Mouse (Mus musculus) left cerebral cortex, postnatal 14 days (tissue): Measurements from ENCODE around the gene Ccp110. TPM values are rescaled to one million over a fixed set of nuclear protein-coding genes. Genes with fewer than 3 reads are reported as not detected.

Experiments
- DNase-seq, 2 experiments: peaks; one replicate each; pipeline ENCODE4 v3.0.0; 2021 to 2022; ENCODE audit warnings: low spot score in 2 of 2, mixed read lengths in 1 of 2
- intact Hi-C: fragments of 180-260 bp; cut with DNase I; formaldehyde crosslinking; loops from one replicate; pipeline ENCODE4 v1.15.1; 2025
- total RNA-seq, 2 experiments: library from RNA; stranded (reverse); gene quantifications; 2 replicates each; pipeline ENCODE4 v1.2.3; 2021

Ccp110 gene
- total RNA-seq, 2 experiments from 2014 or later = 37.4 to 38.6 TPM

DNA sequence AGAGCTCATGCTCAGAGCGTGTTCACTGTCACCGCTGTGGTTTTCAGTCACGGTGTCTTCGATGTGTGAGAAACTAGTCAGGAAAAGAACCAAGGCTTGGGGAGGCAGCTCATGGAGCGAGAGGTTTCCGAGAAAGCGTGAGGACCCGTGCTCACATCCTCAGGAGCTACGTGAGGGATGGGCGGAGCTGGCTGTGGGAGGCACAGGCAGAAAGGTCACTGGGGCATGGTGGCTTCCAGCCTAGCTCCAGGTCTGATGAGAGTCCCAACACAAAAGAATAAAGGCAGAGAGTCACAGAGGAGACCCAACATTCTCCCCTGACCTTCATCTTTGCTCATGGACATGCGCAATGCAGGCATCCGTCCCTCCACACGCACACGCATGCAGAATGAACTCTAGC is 52.4 kb downstream of the Ccp110 start:
- no peak for DNase-seq
- intact Hi-C loops = loop anchor here (5.0 to 10.0 kb wide), 2 partner anchors 88 to 680 kb away; no protein-coding TSS in a partner anchor

DNA sequence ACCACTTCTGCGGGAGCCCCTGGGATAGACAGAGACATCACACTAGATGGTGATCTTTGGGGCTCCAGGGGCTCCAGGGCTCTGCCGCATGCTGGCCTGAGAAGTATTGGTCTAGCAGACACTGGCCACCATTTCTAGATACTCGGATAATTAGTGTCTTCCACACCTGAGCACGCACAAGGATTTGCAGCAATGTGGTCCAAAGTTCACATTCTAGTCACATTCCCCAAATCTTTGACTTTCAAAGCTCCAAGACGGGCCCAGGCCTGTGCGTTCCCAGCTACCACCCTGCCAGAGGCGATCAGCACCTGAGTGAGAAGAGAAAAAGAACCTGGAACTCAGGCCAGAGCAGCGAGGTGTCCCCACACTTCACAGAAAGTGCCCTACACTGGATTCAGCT is 53.3 kb downstream of the Ccp110 start:
- intact Hi-C loops = loop anchor here (1.0 to 10.0 kb wide), 3 partner anchors 87 to 679 kb away; no protein-coding TSS in a partner anchor
- DNase-seq = no peak

DNA sequence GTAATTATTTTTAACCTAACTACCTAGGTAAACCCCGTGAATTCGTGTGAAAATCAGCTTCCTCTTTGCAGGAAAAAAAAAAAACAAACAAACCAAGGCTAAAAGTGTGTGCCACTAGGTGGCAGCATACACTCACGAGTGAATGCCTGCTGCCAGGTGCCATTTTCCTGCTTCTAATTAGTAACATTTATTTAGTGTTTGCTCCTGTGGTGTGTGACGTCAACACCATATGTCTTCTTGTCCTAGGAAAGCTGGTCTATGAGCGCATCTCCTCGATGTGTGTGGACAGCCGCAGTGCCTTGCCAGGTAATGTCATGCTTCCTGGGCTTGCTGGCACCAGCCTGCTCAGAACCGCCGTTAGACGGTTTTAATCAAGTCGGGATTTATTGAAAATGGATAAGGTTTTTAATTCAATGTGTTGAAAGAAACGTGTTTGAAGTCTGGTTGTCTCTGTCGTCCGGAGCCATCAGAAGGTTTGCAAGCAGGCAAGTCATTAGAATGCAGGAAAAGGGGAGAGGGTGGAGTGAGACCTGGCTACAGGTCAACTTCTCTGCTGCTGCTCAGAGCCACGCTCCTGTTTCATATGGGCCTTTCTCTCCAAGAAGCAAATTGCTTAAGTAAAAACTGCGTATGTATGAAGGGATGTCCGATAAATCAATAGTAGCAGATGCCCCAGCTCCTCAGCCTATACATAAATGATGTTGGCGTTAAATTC is 53.9 kb downstream of the Ccp110 start:
- peak; percentile 80 for DNase-seq
- intact Hi-C loops = loop anchor here (1.0 to 10.0 kb wide), 3 partner anchors 86 to 679 kb away; no protein-coding TSS in a partner anchor

DNA sequence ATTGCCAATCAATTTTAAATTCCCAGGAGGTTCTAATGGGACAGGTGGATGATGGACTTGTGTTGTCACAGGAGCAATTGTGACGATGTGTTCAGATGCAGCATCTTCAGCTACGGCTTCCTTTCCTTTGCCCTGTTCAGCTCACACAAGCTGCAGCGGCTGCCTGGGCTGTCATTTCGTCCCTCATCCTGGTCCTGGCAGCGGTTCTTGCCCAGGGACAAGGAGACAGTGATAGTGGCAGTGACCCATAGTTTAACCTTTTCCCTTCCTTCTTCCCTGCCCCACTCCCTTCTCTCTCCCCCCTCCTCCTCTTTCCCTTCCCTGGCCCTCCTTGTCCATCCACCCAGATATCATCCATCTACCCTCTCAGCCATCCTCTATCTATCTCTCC is 54.5 kb downstream of the Ccp110 start:
- intact Hi-C loops = loop anchor here (1.0 to 10.0 kb wide), 3 partner anchors 85 to 678 kb away; no protein-coding TSS in a partner anchor
- DNase-seq = no peak

DNA sequence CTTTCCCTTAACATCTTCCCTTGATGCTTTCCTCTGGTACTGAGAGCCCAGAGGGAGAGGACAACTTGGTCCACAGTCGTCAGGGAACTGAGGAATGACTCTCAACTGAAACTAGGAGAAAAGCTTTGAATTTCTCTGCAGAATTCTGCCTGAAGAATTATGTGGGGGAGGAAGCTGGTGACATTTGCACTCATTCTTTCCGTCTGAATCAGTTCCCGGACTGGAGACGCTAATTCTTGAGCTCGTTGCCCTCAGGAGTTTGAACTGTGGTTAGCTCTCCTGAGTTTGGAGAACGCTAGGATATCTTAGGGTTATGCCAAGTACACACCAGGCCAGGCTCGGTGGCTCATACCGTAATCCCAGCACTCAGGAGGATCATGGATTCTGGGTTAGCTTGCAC is 56.9 kb downstream of the Ccp110 start:
- DNase-seq = no peak
- intact Hi-C loops = loop anchor here (5.0 to 10.0 kb wide), 2 partner anchors 83 to 676 kb away; no protein-coding TSS in a partner anchor

DNA sequence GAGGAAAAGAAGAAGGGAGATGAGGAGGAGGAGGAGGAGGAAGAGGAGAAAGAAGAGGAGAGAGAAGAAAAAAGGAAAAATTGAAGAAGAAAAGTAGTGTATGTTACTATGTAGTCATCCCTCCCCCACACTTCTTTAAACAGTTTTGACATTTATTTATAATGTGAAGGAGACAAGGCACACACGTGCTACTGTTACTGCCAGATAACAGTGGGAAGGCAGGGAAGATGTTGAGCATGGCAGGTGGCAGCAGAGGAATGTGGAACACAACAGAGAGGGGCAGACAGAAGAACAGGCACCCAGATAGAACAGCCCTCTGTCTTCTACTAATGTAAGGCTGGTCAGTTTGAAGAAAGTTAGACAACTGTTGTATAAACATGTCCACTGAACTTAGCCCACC is 57.3 kb downstream of the Ccp110 start:
- peak in 1 of 2 experiments; percentile 33 for DNase-seq

DNA sequence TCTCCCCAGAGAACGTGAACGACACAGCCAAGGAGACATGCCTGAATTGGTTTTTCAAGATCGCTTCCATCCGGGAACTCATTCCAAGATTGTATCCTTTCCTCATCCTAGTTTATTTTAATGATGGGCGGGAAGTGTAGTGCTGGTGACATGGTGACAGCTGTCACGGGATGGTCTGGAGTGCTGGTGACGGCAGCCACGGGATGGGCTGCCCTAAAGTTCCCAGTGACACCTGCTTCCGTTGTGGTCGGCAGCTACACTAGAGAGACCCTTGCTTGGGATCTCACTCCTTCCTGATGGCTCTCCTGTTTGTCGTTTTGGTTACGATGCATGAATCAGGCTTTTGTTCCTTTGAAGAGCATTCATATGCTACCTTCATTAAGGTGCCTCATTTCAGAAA is 60.7 kb downstream of the Ccp110 start:
- no peak for DNase-seq
- intact Hi-C loops = no loop called here

More for the DNA sequence above, 57.3 kb downstream of the Ccp110 start:
- intact Hi-C loops = loop anchor here (5.0 to 10.0 kb wide), 2 partner anchors 83 to 675 kb away; no protein-coding TSS in a partner anchor

DNA sequence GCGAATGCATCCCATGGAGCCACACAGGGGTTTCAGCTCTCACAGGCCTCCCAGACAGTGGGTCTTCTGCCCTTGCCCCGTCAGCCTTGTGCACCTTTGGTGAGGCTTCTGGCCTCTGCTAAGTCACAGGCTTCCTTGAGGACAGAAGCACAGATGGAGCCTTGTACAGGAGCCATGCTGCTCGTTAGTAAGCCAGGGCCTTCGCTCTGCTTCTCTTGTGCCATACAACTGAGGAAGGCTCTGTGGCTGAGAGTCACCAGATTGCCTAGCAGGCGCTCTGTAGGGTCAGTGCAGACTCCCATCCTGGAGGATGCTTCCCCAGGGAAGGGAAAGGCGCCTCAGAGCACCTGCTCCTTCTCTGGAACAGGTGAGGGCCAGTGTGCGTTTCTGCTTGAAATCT is 63.6 kb downstream of the Ccp110 start:
- intact Hi-C loops = no loop called here
- DNase-seq = no peak

DNA sequence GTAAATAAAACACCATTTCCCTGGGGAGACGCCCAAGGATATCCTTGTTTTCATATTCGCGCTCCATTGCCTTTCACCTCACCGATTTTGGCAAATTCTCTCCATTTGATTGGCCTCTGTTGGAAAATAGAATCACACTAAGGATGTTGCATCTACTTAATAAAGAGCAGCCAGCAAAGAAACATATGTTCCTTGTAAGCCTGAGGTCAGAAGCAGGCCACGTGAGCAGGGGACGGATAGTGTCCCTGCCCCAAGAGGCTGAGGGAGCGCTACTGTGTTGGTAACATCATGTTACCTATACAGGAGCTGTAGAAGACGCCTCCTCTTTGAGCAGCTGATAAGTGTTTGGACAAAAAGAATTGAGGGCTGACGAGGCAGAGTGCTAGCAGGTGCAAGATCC is 64.1 kb downstream of the Ccp110 start:
- DNase-seq = no peak
- intact Hi-C loops = no loop called here

DNA sequence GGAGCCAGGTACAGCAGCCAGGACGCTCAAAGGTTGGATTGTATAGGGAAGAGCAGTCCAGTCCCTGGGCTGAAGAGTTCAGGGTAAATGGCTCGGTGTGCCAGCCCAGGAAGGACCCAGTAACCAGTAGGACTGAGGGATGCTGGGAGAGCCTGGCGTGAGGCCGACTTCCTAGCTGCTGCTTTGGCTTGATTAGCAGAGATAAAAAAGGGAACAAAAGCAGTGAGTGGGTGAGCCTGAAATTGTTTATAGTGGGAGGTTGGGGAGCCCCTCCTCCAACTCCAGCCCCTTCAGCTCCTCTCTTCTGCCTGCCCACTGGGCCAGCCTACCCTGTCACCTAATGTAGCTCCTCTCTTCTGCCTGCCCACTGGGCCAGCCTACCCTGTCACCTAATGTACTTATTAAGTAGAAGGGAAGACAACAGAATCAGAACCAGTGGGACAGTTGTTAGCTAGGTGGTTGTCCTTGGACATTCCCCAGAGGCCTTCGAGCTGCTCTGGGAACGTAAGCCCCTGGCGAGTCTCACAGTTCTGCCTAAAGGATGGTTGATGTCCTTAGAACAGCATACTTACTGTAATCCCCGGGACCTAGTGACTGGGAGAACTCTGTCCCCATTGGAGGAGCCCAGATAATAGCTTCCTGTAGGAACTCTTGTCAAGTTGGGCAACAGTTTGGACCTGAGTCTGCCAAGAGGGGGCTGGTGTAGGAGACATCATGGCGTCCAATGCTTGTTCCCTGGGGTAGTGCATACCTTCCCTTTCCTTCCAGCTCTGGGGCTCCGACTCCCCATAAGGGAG is 65.4 kb downstream of the Ccp110 start:
- intact Hi-C loops = no loop called here

DNA sequence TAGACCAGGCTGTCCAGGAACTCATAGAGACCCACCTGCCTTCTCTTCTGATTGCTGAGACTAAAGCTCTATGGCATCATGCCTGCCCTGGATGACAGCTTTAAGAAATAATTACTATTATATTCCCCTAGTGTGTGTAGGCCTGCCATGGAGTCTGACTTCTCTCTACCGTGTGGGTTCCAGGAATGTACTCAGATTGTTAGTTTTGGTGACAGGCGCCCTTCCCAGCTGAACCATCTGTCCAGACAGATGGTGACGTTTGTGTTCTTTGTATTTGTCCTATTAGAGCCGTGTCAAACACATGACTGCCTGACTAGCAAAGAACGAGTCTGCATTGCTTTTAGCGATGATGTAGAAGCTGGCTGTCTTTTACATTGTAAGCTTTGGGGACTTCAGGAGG is 66.2 kb downstream of the Ccp110 start:
- intact Hi-C loops = no loop called here
- DNase-seq = no peak

More for the DNA sequence above, 65.4 kb downstream of the Ccp110 start:
- peak; percentile 46 to 53 for DNase-seq

DNA sequence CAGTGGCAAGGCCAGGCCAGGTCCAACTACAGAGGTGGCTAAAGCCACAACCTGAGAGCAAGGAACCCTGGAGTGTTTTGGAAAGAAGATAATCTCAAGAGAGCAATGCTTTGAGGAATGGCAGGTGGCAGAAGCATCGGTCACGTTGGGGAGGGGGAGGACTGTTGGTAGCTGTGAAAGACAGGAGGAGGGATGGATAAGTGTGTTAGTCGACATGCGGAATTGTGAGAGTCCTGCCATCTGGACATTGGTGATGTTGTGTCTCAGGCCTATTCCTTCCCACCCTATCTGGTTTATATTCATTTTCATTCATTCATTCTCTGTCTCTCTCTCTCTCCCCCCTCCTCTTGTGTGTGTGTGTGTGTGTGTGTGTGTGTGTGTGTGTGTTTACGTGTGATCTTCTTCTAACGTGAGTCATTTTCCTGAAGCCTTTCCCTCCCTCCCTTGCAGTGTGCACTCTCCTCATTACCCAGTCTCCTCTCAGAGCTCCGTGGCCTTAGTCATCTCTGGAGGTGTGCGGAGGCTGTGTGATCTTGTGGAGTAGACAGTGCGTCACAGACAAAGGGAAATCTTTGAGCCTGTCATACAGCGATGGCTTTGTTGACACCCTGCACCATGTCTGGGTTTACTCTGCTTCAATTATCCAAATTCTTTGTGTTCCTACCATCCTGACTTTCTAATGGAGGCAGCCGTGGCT is 71.1 kb downstream of the Ccp110 start:
- peak in 1 of 2 experiments; percentile 34 for DNase-seq
- intact Hi-C loops = no loop called here

DNA sequence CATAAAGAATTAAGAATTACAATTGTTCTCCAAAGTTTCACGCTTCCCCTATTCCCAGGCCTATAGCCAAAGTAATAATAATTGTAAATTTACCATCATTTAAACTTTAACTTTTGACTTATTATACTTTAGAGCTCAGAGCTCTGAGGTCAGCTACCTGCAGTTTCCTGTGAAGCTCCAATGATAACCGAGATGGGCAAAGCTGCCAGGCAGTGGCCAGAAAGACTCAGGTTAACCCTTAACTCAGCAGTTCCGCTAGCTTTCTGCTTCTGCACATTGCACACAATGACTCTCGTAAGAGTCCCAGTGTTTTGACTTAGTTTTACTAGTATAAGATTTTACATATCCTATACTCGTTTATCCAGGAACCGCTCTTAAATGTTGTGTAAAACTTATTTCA is 73.7 kb downstream of the Ccp110 start:
- intact Hi-C loops = no loop called here
- DNase-seq = no peak

Other genes with a start within 250 kb of the Ccp110 start
- gene Itpripl2, start 220.6 kb upstream of the Ccp110 start, total RNA-seq = 1 to 10 TPM; 4.0 to 4.3 TPM
- 10 to 100 TPM; 38.6 to 39.4 TPM for gene Coq7, start 179.2 kb upstream of the Ccp110 start, total RNA-seq
- gene Tmc7, start 127.8 kb upstream of the Ccp110 start, total RNA-seq = 10 to 100 TPM; 18.2 to 22.1 TPM
- under 1 TPM; 0.35 to 0.38 TPM for gene Tmc5, start 115.3 kb upstream of the Ccp110 start, total RNA-seq
- 100 to 1,000 TPM; 325 to 333 TPM for gene Gde1, start 6.8 kb upstream of the Ccp110 start, total RNA-seq
- gene Vps35l, start 27.7 kb downstream of the Ccp110 start, total RNA-seq = 10 to 100 TPM; 58.2 to 61.4 TPM
- gene Iqck, start 143.2 kb downstream of the Ccp110 start, total RNA-seq = 1 to 10 TPM; 3.0 to 3.3 TPM
- 10 to 100 TPM; 36.8 to 39.6 TPM for gene Knop1, start 143.7 kb downstream of the Ccp110 start, total RNA-seq